Mouse (Mus musculus) limb, embryonic 14.5 days (tissue): ENCODE measurements around the gene Wdr75. TPM values are rescaled to one million over a fixed set of nuclear protein-coding genes. Genes with fewer than 3 reads are reported as not detected.
A peak's percentile ranks its signal among the peaks of the same experiment; 100 is the strongest.

Source experiments
- ATAC-seq: fragments of 200-750 bp; cut with Nextera tagmentation; 2 replicates; pipeline ENCODE4 v1.8.0; 2017; ENCODE audit warnings: low read depth, moderate number of reproducible peaks, moderate TSS enrichment; ENCODE audit not compliant: low FRiP score
- DNase-seq: peaks from one replicate; pipeline ENCODE4 v3.0.0-alpha.2; 2015; ENCODE audit warnings: low spot score
- H3K27ac ChIP-seq: fragments of 300-500 bp; sonication (generic); replicated peaks from 2 replicates; pipeline ENCODE4 v1.5.1; 2014; ENCODE audit warnings: low read depth, mild to moderate bottlenecking, low read length, moderate library complexity, mixed read lengths
- H3K27me3 ChIP-seq: fragments of 300-500 bp; sonication (generic); 2 replicates; pipeline ENCODE4 v1.6.1; 2014; ENCODE audit warnings: low read length, mixed read lengths; ENCODE audit not compliant: control insufficient read depth, insufficient read depth
- H3K36me3 ChIP-seq: fragments of 300-500 bp; sonication (generic); 2 replicates; pipeline ENCODE4 v1.6.1; 2014; ENCODE audit warnings: mild to moderate bottlenecking, low read length, moderate library complexity, mixed read lengths; ENCODE audit not compliant: control insufficient read depth, insufficient read depth
- H3K4me1 ChIP-seq: fragments of 300-500 bp; sonication (generic); 2 replicates; pipeline ENCODE4 v1.6.1; 2014; ENCODE audit warnings: antibody characterized with exemption, low read length, mixed read lengths; ENCODE audit not compliant: control insufficient read depth, insufficient read depth
- H3K4me2 ChIP-seq: fragments of 300-500 bp; sonication (generic); replicated peaks from 2 replicates; pipeline ENCODE4 v1.6.1; 2014; ENCODE audit warnings: low read depth, mild to moderate bottlenecking, low read length, moderate library complexity; ENCODE audit not compliant: severe bottlenecking
- H3K4me3 ChIP-seq: fragments of 300-500 bp; sonication (generic); replicated peaks from 2 replicates; pipeline ENCODE4 v1.5.1; 2014; ENCODE audit warnings: low read length
- H3K9ac ChIP-seq: fragments of 300-500 bp; sonication (generic); 2 replicates; pipeline ENCODE4 v1.6.1; 2014; ENCODE audit warnings: mild to moderate bottlenecking, low read depth, low read length, moderate library complexity; ENCODE audit not compliant: severe bottlenecking
- H3K9me3 ChIP-seq: fragments of 300-500 bp; sonication (generic); 2 replicates; pipeline ENCODE4 v1.6.1; 2016; ENCODE audit warnings: low read length; ENCODE audit not compliant: control insufficient read depth
- POLR2A ChIP-seq: fragments of 200-500 bp; IDR thresholded peaks from 2 replicates; pipeline ENCODE4 v1.8.0; 2012; ENCODE audit warnings: inconsistent platforms, mild to moderate bottlenecking, moderate library complexity, borderline replicate concordance; ENCODE audit not compliant: insufficient read depth, insufficient read length; ENCODE audit errors: extremely low read depth
- WGBS: fragments of 180-500 bp; shearing (Covaris S2); extraction: QIAGEN DNeasy Blood & Tissue Kit; methylation state at CpG from one replicate; pipeline ENCODE4 v1.1.7; 2014; 5-methylcytosine and 5-hydroxymethylcytosine counted together
- polyA plus RNA-seq, 2 experiments: library from polyadenylated mRNA; depleted of rRNA in 1 of 2; stranded (reverse) in 1 of 2; unstranded in 1 of 2; fragments of >200 nt; fragmentation: Nextera tagmentation in 1 of 2; extraction: Ambion mirVana in 1 of 2; gene quantifications; 2 replicates each; pipeline versions ENCODE4 v1.2.1 to v1.2.3; 2012 to 2014

The Wdr75 gene
- polyA plus RNA-seq (2012; rRNA removed), result 60.6 and 69.1 TPM in 2 replicates
- 64.1 and 67.6 TPM in 2 replicates for polyA plus RNA-seq (2014; fragmentation: Nextera tagmentation; extraction: Ambion mirVana)

DNA sequence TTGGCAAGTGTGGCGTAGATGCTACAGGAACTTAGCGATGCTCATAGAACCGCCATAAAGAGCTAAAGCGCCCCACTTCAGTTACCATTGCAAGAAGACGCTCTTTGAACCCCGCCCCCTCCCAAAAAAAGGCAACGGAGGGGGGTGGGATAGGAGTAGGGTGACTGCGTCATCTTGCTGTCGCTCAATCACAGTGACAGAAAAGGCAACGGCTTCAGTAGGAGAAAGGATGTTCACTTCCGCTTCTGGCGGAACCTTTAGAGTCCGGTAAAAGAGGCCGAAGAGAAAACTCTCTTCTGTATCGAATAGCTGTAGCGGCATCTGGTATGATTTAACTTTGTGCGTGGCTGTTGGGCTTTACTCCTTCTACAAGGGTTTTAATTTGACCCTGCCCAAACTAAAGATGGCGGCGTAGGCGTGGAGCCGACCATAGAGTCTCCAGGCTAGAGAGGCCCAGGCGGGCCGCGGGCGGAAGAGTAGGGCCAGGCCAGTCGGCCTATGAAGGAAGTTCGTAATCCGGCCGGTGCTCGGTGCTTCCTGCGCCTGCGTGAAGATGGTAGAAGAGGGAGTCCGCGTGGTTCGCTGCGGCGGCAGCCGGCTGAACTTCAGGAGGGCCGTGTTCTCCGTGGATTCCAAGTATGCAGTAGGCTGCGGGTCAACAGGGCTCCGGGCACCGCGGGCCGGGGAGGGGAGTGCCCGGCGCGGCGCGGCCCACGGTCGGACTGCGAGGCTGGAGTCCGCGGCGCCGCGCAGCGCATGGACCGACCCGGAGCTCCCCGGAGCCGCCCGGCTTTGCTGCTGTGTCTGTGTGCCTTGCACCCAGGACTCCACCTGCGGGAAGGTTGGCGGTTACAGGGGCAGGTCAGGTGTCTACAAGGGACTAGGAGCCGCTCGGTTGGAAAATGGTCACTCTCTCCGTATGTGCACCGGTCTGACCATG is at the start of gene Wdr75:
Gene Wdr75 (plus strand): TSS at position 198 of the 940 bp plus-strand sequence.
- Histone ChIP-seq H3K9me3 (no peaks in the 10 kb centered on the region), H3K27ac (peak within 1 kb of the TSS; percentile 92), H3K4me3 (peak within 1 kb of the TSS; percentile 93), H3K4me2 (peak within 1 kb of the TSS; percentile 87), H3K4me1 (peaks cover 7% of the 10 kb centered on the region; the same call in 1 of the 2 replicates), H3K36me3 (peaks cover 12% of the 10 kb centered on the region), H3K27me3 (no peaks in the 10 kb centered on the region), H3K9ac (peak within 1 kb of the TSS; percentile 92)
- peak; percentile 99 for ATAC-seq
- peak; percentile 96 for DNase-seq
- peak; percentile 69; the same call in 1 of the 2 replicates for TF ChIP-seq POLR2A
- under 1% methylated on average over 67 of the region's 70 CpGs for WGBS

DNA sequence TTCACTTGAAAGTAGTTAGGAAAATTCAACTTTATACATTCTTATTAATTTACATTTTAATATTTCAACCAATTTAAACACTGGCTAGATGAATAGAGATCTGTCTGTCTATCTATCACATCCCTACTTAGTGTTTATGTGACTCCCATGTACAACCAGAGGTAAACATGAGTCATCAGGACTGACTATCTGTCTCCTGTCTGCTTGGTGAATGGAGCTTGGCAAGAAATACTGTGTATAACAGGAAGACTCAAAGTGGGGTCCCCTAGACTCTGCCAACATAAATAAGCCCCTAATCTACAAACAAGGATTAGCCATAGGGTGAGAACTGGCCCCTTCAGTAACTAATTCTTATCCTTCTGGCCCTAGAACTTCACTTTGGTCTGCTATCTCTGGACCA is 39.1 kb upstream of the Wdr75 start:
- ATAC-seq (no peak), DNase-seq (no peak)
- no peak overlapping the region for H3K27ac ChIP-seq
- H3K36me3 ChIP-seq, result no peaks in the 10 kb centered on the region
- H3K4me2 ChIP-seq, result no peak overlapping the region
- TF ChIP-seq POLR2A, result no peak
- H3K9me3 ChIP-seq, result peaks cover 5% of the 10 kb centered on the region; the same call in 1 of the 2 replicates
- peaks cover 9% of the 10 kb centered on the region for H3K4me1 ChIP-seq
- no peaks in the 10 kb centered on the region for H3K27me3 ChIP-seq
- no peak overlapping the region for H3K9ac ChIP-seq
- H3K4me3 ChIP-seq, result no peak overlapping the region

DNA sequence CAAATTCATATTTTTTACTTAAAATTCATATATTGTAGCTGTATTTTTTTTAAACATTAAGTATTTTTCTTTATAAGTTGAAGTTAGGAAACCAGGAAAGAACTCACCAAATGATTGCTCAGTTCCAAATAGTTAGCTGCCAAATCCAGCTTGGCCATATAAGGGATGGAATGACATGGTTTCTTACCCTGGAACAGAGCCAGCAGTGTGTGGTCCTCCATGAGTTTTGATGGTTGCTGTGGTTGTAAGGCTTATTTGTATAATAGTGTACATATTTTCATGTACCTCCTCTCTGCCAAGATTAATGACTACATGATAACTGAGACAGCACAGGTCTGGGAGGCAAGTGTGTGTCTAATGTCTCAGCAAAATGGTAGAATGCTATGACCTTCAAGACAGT is 38.3 kb upstream of the Wdr75 start:
- TF ChIP-seq POLR2A, result no peak
- Histone ChIP-seq H3K27ac (no peak overlapping the region), H3K4me3 (no peak overlapping the region), H3K4me1 (peaks cover 17% of the 10 kb centered on the region), H3K9ac (no peak overlapping the region), H3K27me3 (no peaks in the 10 kb centered on the region), H3K4me2 (no peak overlapping the region), H3K36me3 (no peaks in the 10 kb centered on the region), H3K9me3 (peaks cover 2% of the 10 kb centered on the region; the same call in 1 of the 2 replicates)
- ATAC-seq (no peak), DNase-seq (peak; percentile 63)

DNA sequence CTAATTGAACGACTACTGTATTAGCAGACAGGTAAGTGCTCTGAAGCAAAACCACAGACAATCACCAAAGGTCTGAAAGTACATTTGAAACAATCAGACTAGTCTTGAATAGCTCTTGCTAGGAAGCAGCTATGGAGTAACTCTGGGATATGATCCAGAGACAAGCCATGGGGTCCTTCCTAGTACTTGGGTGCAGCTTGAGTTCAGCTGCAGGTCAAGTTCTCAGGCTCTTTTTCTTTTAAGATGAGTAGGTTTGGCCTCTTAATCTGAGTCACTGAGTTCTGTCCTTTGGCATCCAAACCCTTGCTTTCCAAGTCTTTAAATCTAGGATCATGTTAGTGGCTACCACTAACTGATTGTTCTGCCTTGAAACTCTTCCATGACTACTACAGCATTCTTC is 37.0 kb upstream of the Wdr75 start:
- Histone ChIP-seq H3K9ac (no peak overlapping the region), H3K36me3 (no peaks in the 10 kb centered on the region), H3K4me3 (no peak overlapping the region), H3K4me1 (peaks cover 18% of the 10 kb centered on the region), H3K9me3 (no peaks in the 10 kb centered on the region), H3K4me2 (no peak overlapping the region), H3K27ac (no peak overlapping the region), H3K27me3 (no peaks in the 10 kb centered on the region)
- TF ChIP-seq POLR2A, result no peak
- ATAC-seq (no peak), DNase-seq (no peak)
- 68% methylated on average over 1 of the region's 1 CpGs for WGBS

DNA sequence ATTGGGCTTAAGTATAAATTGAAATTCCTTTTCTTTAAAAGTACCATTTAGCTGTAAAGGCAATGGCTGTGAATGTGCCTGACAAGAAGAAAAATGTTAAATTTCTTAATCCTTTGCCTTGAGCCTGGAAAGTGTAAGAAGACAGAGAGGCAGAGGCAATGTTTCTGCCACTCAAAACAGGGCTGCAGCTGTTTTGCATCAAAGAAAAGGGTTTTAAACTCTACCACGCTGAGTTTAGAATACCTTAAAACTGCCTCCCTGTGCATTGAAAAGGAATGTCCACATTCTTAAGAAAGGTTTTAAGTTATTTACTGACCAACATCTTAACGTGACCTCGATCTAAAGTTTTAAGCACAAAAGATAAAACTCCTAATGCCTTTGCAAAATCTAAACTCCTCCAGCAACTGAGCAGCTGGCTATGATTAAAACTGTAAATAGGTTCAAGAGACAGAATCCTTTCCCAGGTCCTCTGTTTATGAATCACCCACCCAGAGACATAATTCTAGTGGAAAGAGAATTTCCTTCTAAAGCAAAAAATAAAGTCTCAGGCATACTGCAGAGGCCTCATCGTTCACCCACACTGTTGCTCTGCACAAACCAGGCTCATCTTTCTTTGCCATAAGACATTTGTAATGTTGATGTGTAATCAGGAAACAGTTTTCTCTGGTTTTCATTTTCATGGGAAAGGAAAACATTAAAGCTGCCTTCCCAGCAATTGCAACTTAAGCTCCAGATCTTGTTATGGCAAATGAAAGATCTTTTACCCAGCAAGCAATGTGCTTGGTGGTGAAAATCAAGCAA is 34.1 kb upstream of the Wdr75 start:
- H3K27ac ChIP-seq, result peak overlapping the region; percentile 75
- DNase-seq (peak; percentile 63), ATAC-seq (peak; percentile 63; the same call in 1 of the 2 replicates)
- H3K9ac ChIP-seq, result no peak overlapping the region
- H3K9me3 ChIP-seq, result no peaks in the 10 kb centered on the region
- no peaks in the 10 kb centered on the region for H3K36me3 ChIP-seq
- TF ChIP-seq POLR2A, result no peak
- no peak overlapping the region for H3K4me2 ChIP-seq
- WGBS, result 8% methylated on average over 4 of the region's 4 CpGs
- H3K27me3 ChIP-seq, result no peaks in the 10 kb centered on the region
- peaks cover 23% of the 10 kb centered on the region for H3K4me1 ChIP-seq
- no peak overlapping the region for H3K4me3 ChIP-seq
